Mouse (Mus musculus): ENCODE measurements around the gene Rcor2.

GRCm38 (mm10) chr19:7305380-7306310 is 38.5 kb downstream of the Rcor2 start:
- TF ChIP-seq POLR2A (IDR thresholded peaks at IDR 0.05; ENCODE audit: low read depth, low read length) (no peak), CTCF (IDR thresholded peaks at IDR 0.05; ENCODE audit: extremely low read depth, insufficient read depth, insufficient read length, insufficient replicate concordance) (no peak)
